Mouse (Mus musculus): Measurements from ENCODE around the gene Aspdh.

- TF ChIP-seq CTCF (IDR thresholded peaks at IDR 0.05; ENCODE audit: control insufficient read depth, insufficient read depth, insufficient replicate concordance, low read depth, low read length) (no peak), POLR2A (IDR thresholded peaks at IDR 0.05; ENCODE audit: control insufficient read depth, low read depth, low read length) (no peak)
Measured at GRCm38 (mm10) chr7:44472558-44472885, 7.3 kb downstream of the Aspdh start.

Data from testis, adult 2 months (tissue).